Mouse (Mus musculus) erythroblast, adult 5-6 weeks (primary cell): Measurements from ENCODE around the gene Rab40c. TPM values are rescaled to one million over a fixed set of nuclear protein-coding genes. Genes with fewer than 3 reads are reported as not detected.

Source experiments
- ATAC-seq: replicated peaks from 2 replicates; pipeline ENCODE4 v1.8.0; 2016; ENCODE audit warnings: moderate number of reproducible peaks, mild to moderate bottlenecking, moderate TSS enrichment, inconsistent platforms; ENCODE audit not compliant: poor library complexity, low FRiP score, severe bottlenecking
- total RNA-seq, 2 experiments: library from RNA; stranded (forward) in 1 of 2; stranded (reverse) in 1 of 2; fragments of 150-400 nt in 1 of 2; fragments of 200-764, 138-1000 nt in 1 of 2; gene quantifications; 2 replicates each; pipeline versions ENCODE4 v1.2.3 to v1.2.4; 2015 to 2017; ENCODE audit warnings: low replicate concordance in 2 of 2

Rab40c gene
- total RNA-seq (2015; ENCODE audit: low replicate concordance) (2.3 and 6.7 TPM in 2 replicates), total RNA-seq (2017; ENCODE audit: low replicate concordance) (1.2 and 1.5 TPM in 2 replicates)

DNA sequence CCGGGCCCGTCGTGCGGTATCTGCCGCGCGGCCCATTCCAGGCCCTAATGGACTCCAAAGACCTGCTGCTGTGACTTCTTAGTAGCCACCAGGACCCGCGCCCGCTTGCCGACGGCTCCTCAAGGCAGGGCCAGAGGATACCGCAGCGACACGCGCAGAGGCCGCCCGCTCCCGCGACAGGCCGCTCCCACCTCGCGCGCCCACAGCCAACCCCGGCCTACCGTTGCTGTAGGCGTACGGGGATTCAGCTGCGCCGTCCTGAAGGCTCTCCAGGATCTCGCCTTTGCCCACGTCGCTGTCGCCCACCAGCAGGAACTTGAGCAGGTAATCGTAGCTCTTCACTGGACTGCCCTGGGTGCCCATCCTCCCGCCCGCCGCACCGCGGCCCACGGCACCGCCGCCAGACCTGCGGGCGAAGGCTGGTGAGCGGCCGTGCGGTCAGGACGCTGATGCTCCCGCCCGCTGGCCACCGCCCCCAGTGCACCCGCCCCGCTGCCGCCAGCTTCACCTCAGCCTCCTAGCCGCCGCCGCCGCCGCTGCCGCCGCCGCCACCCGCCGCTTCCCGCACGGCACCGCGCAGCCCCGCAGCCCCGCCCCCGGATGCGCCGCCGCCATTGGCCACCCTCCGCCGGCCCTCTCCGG is at the start of gene Rab40c:
Gene Rab40c (minus strand): TSS at position 584 of the 642 bp plus-strand sequence.
- 0 out of 2 replicates have a peak, but pooled peaks have one; percentile 16 for ATAC-seq

DNA sequence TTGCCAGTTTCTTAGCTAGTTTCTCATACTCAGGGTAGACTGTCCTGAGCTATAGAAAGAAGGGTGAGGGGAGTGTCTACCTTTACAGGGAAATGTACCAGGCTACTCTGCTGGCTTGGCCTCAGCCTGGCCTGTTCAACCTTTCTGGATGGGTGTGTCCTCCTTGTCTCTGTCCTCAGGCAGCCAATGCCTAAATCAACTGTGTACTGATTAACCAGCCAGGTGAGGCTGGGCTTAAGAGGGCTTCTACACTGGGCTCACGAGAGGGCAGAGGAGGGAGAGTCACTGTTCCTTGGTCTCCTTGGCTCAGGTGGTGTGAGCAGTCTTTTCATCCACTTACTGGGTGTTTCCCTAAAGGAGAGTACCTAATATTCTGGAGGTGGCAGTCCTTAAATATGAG is 48.6 kb upstream of the Rab40c start:
- peak; percentile 45 for ATAC-seq

DNA sequence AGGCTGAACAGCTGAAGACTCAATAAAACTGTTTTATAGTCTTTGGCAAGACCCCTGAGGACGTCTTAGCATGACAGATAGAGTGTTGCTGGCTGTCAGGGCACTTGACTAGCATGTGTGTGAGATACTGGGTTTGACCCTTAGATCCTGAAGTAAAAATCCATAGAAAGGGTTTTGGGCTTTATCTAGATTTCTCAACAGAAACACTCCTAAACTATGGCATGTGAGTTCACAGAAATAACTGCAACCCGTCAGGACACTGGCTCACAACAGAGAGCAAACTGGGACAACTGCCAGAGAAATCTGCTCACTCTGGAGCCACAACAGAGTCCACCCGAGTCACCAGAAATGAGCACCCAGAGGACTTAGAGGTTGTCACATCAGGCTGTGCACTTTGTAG is 48.1 kb upstream of the Rab40c start:
- no peak for ATAC-seq

DNA sequence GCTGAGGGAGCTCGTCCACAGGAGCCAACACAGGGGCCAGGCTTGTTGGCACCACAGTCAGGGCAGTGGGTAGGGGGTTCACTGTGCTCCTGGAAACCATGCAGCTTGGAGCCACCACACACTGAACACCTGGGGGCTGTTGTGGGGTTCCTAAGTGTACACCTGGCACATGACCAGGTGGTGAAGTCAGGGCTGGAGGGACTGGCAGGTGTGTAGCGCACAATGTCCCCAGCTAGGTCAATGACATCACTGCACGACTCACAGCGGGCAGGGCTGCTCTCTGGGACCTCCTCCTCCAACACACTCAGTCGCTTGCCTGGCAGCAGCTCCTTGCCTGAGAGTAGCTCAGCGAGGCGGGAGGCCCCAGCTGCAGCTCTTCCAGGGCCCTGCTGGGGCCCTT is 44.7 kb upstream of the Rab40c start:
- ATAC-seq, result no peak

DNA sequence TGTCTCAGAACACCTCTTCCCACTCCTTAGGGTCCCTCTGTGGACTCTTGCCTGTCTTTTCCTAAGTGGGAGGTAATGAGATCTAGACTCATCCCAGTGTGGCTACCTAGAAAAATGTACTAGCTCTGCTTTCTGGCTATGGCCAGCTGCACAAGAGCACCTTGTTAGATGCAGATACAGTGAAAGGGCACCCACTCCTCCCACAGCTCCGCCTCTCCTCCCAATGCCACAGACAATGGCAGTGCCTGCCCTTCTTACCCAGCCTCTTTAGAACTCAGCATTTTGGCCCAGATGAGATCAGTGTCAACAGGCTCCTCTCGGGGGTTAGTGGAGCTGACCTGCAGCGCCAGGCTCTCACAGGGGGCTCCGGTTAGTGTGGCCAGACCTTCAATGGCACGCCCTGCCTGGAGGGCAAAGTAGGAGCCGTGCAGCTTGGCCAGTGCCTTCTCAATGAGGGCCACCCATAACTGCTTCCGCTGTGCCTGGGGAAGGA is 42.9 kb upstream of the Rab40c start:
- ATAC-seq, result peak; percentile 32

DNA sequence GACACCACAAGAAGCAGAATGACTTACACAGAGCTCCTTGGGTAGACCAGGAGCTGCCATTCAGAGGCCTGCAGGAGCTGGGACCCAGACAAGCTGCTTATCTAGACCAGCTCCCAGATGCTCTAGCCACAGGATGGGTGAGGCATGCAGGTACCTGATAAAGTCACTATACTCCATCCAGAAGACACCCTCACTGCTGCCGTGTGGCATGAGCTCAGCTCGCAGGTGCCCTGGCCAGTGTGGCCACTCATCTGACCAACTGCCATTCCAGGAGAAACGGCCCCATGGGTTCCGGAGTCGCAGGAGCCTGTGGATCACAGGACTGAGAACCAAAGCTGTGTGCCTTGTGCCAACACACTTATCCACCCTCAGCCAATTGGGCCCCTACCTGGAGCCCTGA is 42.0 kb upstream of the Rab40c start:
- ATAC-seq, result peak; percentile 86

DNA sequence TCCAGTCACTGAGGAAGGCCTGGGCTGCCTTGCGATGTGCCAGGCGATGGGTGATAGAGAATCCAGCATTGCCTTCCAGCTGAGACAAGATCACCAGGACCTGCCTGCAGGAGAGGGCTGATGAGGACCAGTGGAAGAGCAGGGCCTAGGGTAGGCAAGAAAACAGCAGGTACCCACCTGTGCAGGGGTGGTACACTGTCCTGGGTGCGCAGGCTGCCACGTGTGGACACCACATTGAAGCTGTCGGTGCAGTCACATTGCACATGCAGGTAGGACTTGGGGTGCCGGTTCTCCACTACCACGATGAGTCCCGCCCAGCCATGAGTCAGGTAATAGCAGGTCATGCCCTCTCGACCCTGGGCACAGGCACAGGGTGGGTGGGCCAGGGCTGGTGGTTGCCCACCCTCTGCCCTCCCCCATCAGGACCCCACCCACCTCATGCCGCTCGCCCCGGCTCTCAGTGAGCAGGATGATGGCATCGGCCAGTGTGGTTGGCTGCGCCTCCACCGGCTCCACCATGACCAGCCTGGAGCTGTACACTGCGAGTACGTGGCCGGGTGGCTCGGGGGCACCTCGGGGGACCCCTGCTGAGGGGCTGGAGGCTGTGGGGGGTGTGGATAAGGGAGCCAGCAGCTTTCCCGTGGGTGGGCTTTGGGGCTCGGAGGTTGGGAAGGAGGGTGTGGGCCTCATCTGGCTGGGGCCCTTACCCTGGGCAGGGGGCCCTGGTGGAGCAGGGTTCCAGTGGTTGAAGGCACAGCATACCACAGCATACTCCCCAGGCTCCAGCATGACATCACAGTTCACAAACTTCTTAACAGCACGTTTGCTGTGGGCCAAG is 40.3 kb upstream of the Rab40c start:
- ATAC-seq, result no peak

DNA sequence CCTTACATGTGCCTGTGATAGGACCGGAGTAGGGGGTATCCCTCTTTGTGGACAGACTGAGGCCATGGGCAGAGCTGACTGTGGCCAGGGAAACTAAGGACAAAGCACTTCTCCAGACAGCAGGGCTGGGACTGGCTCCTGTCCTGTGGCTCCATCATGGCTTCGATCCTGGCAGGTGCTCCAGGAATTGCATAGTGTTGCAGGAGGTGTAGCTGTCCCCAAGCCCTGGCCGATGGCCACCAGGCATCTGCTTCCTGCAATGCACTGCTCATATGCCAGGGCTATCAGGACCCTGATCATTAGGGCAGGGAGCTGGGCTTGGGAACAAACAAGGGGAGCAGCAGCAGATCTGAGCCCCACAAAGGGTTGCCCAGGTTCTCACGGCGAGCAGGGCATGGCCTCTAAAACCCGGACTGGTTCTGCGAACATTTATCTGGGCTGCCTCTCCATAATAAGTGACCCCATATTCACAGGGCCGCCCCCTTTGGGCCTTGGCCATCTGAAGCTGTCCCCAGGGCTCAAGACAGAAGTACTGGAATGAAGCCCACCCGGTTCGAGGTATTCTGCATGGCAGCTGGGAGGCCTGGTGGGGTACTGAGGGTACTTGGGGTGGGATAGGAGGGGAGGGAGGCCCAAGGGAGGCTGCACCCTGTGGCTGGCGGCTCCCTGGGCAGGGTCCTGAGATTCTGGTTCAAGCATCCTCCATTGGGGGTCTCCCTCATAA is 39.4 kb upstream of the Rab40c start:
- no peak for ATAC-seq

DNA sequence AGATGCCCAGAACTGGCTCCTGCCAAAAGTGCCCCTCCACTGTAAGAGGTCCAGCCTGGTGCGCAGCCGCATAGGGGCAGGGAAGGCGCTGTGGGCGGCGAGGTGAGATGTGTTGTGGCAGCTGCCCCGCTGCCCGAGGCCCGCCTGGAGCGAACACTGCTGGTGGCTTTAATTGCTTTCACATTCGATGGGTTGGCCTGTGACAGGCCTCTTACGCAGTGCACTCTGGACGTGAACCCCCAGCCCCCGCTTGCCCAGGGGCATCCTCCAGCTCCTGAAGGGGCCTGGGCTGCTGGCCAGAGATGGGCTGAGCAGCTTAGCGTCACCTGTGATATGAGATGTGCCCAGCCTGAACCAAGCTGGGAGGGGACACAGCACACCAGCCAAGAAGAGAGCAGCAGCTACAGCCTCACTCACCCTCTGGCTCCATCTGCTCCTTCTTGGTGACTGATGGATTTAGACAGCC is 38.1 kb upstream of the Rab40c start:
- no peak for ATAC-seq

DNA sequence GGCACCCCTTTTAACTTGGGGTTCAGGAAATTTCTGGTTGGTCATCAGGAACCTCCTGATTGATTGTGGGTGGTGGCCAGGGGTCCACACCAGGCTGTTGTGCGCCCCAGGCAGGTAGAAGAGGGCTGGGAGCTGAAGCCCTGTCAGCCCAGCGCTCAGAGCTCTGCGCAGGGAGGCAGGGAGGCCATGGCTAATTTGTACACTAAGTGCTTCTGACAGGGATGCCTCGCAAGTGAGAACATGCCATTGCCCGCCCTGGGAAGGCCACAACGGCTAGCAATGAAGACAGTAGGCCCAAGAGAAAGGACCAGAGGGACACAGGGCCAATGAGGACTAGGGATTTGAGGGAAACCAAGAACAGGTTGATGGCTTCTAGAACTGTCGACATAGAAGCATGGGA is 37.1 kb upstream of the Rab40c start:
- no peak for ATAC-seq

DNA sequence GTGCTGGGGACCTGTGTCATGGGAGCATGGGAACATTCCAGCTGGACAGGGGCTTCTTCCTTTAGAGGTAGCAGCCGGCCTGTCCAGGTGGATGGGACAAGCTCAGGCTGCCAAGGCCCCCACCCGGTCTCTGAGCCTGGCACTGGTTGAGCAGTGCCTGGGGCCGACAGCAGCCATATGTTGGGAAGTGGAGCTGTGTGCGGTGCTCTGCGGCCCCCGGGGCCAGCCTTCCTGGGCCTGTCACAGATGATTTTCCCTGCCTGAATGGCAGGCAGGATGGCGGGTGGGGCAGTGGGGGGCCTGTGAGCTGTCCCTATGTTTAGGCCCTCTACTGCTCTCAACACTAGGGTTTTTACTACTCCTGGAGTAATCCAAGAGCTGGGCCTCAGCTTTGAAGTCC is 36.7 kb upstream of the Rab40c start:
- no peak for ATAC-seq

DNA sequence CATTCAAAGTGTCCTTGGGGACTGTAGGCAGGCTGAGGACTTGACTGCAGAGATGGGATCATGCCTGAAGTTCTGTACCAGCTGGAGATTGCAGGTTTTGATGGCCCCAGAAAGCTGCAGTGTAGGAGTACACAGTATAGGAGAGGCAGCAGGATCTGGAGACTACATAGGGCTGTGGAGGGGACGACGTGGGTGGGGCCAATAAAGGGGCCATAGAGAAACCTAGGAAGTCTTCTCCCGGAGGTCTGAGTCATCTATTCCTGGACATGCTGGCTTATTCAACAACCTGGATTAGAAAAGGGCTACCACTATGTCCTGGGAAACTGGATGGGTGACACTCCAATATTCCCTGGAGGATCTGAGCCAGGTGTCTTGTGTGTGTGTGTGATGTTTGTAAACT is 36.2 kb upstream of the Rab40c start:
- ATAC-seq, result no peak

DNA sequence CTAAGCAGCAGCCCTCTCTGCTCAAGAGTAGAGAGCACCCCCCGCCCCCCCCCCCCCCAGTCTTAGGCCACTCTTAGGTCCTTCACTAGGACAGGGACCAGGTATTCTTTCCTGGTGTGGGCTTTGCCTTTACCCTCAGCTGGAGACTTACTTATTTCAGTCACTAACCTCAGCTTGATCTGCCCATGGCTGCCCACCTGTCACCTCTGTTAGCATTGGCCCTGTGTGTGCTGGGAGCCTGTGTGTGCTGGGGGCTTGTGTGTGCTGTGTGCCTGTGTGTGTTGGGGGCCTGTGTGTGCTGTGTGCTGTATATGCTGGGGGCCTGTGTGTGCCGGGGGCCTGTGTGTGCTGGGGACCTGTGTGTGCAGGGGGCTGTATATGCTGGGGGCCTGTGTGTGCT is 35.1 kb upstream of the Rab40c start:
- ATAC-seq, result no peak

DNA sequence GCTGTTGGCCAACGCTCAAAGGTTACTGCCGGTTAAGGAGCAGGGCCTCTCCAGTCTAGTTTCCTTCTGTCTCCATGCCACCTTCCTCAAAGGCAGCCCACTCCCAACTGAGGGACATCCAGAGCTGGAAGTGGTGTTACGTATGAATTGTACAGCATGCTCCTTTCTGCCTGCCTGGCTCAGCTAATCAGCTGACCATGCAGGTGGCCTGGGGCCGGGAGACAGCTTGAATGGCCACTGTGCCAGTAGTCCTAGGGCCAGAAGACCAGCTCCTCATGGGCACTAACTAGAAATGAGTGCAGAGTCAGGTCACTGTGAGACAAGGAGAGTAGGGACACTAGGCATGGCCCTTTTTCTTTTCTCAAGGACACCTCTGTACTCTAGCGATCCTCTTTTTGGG is 33.6 kb upstream of the Rab40c start:
- ATAC-seq, result no peak

DNA sequence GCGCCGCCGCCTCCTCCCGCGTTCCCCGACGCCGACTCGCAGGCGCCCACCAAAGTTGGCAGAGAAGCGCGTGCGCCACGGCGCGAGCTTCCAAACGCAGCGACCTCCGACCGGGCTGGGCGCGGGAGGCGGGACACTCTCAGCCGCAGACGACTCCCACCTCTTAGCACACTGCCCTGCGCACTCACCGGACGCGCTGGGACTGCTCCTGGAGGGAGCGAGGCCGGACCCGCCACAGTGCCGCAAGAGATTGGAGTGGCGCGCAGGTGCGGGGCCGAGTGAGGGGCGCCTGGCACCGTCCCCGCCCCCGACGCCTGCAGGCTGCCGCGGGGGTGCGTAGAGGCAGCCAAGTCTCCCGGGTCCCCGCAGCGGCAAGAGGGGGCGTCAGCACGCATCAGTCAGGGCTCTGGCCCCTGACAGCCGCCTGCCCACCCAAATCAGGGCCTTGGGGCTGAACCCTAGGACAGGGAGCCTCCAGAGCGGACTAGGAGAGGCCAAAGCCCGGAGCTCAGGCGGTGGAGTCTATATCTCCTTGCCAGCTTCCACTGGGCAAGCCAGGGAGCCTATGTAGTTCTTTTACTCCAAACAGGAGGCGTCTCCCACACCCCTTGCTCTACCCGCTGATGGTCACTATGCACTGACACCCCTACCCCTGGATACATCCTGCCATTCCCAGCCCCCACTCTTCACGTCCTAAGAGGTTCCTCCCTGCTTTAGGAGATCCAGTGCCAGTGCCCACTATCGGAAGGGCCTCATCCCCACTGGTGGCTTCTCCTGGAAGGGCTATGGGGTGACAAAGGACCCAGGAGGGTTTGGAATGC is 32.5 kb upstream of the Rab40c start, which contains the start of gene A930017K11Rik:
Gene A930017K11Rik (minus strand): TSS at position 763 of the 821 bp plus-strand sequence.
- ATAC-seq, result no peak

DNA sequence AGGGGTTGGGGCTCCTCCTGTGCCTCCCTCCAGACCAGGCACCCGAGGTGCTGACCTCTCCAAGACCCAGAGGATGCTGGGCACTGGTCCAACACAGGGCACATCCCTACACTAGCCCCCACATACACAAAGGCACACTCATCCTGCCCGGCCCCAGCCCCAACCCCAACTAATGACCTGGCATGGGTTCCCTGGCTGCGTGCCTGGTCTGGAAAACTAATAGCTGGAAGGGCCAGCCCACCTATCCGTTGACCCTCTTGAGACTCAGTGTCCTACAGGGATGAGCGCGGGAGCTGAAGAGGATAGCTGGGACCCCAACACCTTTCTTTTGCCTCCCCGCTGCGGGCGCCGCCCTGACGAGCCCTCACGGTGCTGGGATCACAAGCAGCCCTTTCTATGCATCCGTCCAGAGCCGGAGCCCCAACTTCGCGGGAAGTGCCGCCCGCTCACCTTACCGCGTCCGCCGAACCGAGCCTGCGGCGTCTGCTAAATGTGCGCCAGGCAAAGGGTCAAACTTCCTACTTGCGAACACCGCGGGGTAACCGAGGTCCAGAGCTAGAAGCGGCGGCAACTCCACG is 31.8 kb upstream of the Rab40c start:
- ATAC-seq, result no peak

DNA sequence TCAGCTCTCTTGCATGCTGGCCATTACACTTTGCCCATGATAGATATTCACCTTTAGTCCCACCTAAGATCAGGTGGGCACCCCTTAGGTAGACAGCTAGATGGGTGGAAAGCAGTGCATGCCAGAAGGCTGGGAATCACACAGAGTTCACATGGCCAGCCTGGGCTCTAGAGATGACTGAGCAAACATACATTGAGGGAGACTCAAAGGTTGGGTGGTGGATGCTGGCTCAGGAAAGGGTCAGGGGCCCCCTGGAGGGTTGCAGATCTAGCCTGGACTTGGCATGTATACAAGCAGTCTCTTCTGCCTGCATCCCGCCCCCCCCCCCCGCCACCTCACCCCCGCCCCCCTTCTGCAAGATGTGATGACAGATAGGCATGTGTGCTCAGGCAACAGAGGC is 31.2 kb upstream of the Rab40c start:
- ATAC-seq, result no peak

DNA sequence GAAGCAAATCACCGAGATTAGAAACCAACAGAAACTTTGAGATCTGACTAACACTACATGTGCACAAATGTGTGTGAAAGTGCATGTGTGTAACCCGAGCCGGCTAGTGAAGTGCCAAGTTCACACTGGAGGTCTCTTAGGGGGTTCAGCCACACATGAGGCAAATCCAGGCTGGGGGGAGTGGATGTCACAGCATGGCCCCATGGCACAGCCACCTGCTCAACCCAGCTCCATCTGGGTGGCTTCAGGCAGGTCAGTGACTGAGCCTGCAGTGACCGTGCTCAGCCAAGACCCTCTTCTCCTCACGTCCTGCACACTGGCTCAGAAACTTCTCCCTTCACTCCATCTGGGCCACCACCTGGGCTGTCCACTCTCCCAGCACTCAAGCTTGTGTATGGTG is 30.5 kb upstream of the Rab40c start:
- no peak for ATAC-seq

DNA sequence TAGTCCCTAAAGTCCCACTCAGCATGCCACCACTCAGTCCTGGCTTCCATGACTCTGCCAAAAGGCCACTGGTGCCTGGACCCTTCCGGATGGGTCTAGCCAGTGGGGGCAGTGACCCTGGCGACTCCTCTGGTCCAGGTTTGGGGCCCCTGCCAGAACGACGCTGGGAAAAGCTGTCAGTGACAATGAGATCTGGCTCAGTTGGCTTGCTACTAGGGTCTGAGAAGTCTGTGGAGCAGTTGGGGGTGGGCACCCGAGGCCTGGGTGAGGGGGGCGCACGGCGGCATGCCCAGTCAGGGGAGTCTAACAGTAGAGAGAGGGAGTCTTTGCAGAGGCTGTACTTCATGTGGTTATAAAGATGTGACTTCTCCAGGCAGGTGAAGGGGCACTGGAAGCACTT is 28.5 kb upstream of the Rab40c start:
- no peak for ATAC-seq
